Mouse (Mus musculus) left cerebral cortex, adult 2 months (tissue): ENCODE data around the gene Zfp354a. TPM values are rescaled to one million over a fixed set of nuclear protein-coding genes. Genes with fewer than 3 reads are reported as not detected.

Experiments used
- DNase-seq, 2 experiments: peaks; one replicate each; pipeline ENCODE4 v3.0.0; 2021 to 2022; ENCODE audit warnings: low spot score in 2 of 2, mixed read lengths in 1 of 2; ENCODE audit errors: extremely low spot score in 1 of 2
- H3K27ac ChIP-seq: fragments of 200-600 bp; 2 replicates; pipeline ENCODE4 v1.8.1; 2022
- H3K4me3 ChIP-seq: fragments of 200-600 bp; 2 replicates; pipeline ENCODE4 v1.8.1; 2022
- CTCF ChIP-seq: fragments of 200-600 bp; IDR thresholded peaks from 2 replicates; pipeline ENCODE4 v1.8.1; 2022; ENCODE audit warnings: antibody characterized with exemption, mild to moderate bottlenecking, moderate library complexity
- intact Hi-C: fragments of 180-260 bp; cut with DNase I; formaldehyde crosslinking; loops from one replicate; pipeline ENCODE4 v1.15.1; 2025
- total RNA-seq, 2 experiments: library from RNA; stranded (reverse); gene quantifications; 2 replicates each; pipeline ENCODE4 v1.2.3; 2021

Zfp354a gene
- total RNA-seq, 2 experiments from 2014 or later = 6.5 to 8.5 TPM

DNA sequence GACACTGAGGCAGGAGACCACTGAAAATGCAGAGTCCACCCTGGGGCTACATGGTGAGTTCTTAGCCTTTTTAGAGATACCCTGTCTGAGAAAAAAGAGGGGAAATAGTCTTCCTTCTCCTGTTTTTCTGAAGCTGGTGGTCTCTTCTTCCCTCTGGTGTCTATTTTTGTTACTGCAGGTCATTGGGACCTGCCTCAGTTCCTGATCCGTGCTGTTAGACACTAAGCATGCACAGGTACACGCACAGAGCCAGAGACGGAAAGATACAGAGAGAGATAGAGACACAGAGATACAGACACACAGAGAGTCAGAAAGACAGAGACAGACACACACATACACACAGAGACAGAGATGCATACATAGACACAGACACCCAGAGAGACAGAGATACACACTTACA lies 5.8 kb upstream of the Zfp354a start:
- Histone ChIP-seq H3K4me3 (no peak overlapping the region), H3K27ac (no peak overlapping the region)
- intact Hi-C loops = loop anchor here (10.0 kb wide), 2 partner anchors 208 to 482 kb away; partner anchors contain the start of gene Zfp879
- DNase-seq = no peak
- TF ChIP-seq CTCF = peak; percentile 41

- intact Hi-C loops = loop anchor here (2.0 to 10.0 kb wide), 3 partner anchors 205 to 475 kb away; partner anchors contain the start of gene Zfp879
- no peak for DNase-seq
- Histone ChIP-seq H3K27ac (peak overlapping the region; percentile 90), H3K4me3 (peak overlapping the region; percentile 87)
- no peak for TF ChIP-seq CTCF
These were observed 583 bp downstream of the Zfp354a start for GRCm38 (mm10) chr11:51059640-51060039.

- H3K4me3 ChIP-seq = no peak overlapping the region
- TF ChIP-seq CTCF = no peak
- intact Hi-C loops = loop anchor here (2.0 kb wide), 1 partner anchor 204 kb away; no protein-coding TSS in a partner anchor
- no peak for DNase-seq
- H3K27ac ChIP-seq = no peak overlapping the region
These were observed 1.9 kb downstream of the Zfp354a start for GRCm38 (mm10) chr11:51060981-51061380.

DNA sequence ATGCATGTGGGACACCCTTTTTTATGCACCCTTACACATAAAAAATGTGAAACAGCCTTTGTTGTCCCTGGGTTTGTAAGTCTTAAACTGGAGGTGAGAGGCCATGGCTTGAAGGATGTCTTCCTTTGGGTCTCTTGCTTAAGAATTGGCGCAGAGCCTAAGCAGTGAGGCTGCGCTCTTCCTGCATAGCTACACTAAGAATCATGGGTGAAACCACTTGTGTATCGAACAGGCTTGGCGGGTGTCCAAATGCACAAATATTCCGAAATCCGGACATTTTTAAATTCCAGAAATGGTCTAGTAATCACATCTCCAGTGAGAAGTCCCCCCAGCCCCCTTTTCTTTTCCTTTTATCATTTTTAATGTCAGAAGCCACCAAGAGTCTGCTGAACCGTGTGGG lies 4.2 kb downstream of the Zfp354a start:
- no peak for TF ChIP-seq CTCF

DNA sequence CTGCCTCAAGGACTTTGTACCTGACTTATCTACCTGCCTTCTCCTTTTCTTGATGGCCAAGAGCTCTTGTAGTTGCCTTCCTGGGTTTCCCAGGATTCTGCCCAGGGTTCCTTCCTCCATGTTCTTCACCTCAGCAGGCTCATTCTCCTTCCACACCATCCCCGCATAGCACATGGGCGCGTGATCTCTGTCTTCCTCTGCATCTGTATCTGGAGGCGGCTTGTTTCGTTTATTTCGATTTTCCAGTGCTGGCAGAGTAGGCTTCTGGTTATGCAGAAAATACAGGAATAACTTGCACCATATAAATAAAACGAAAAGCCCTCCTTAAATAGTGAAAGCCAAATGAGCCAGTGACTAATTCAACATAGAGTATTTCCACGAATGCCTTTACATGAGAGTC lies 4.8 kb downstream of the Zfp354a start:
- TF ChIP-seq CTCF = no peak
- intact Hi-C loops = loop anchor here (2.0 kb wide), 1 partner anchor 133 kb away; the partner anchor contains the start of gene Zfp354b
- no peak for DNase-seq

More for the DNA sequence above, 4.2 kb downstream of the Zfp354a start:
- Histone ChIP-seq H3K27ac (no peak overlapping the region), H3K4me3 (no peak overlapping the region)
- intact Hi-C loops = loop anchor here (2.0 kb wide), 1 partner anchor 132 kb away; the partner anchor contains the start of gene Zfp354b
- no peak for DNase-seq

DNA sequence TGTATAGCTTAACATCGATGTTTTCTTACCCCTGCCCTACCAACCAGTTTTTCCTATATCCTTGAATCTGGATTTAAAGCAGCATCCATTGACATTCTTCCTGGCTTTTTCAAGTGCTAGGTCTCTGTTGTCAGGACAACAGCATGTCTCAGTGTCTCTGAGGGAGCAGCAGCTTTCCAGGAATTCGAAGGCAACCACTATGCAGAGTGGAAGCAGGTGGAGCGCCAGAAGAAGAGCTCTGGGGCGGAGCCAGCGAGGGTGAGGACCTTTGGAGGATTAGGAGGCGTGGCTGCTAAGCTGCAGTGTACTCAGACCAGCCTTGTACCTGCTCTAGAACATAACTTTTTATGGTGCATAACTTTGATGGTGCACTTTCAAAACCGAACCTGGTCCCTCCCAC lies 25.5 kb downstream of the Zfp354a start:
- Histone ChIP-seq H3K4me3 (no peak overlapping the region), H3K27ac (no peak overlapping the region)
- no peak for TF ChIP-seq CTCF
- no peak for DNase-seq
- intact Hi-C loops = no loop called here

More for the DNA sequence above, 4.8 kb downstream of the Zfp354a start:
- H3K27ac ChIP-seq = no peak overlapping the region
- no peak overlapping the region for H3K4me3 ChIP-seq

GRCm38 (mm10) chr11:51085269-51085668 lies 26.2 kb downstream of the Zfp354a start:
- DNase-seq = peak; percentile 28 to 31
- Histone ChIP-seq H3K27ac (no peak overlapping the region), H3K4me3 (no peak overlapping the region)
- intact Hi-C loops = no loop called here
- no peak for TF ChIP-seq CTCF

- no peak overlapping the region for H3K27ac ChIP-seq
- TF ChIP-seq CTCF = no peak
- intact Hi-C loops = no loop called here
- DNase-seq = no peak
- H3K4me3 ChIP-seq = no peak overlapping the region
These were observed 48.2 kb downstream of the Zfp354a start for GRCm38 (mm10) chr11:51107261-51107660.

DNA sequence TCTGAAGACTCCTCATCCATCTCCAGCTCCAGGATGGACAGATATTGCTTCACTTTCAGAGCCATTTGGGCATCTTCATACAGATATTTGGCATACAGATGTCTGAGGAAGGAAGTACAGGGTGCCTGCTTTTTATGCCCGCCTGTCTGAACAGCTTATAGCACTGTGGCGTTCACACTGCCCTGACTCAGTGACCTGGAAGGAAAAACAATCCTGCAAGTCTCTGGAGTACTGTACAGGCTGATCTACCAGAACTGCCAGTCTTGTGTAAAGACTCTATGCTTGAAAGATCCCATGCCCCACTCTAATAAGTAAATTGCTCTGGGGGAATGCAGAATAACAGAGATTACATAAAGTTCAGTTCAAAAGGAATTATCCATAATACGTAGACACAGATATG lies 51.6 kb downstream of the Zfp354a start:
- Histone ChIP-seq H3K4me3 (no peak overlapping the region), H3K27ac (no peak overlapping the region)
- TF ChIP-seq CTCF = no peak
- no peak for DNase-seq
- intact Hi-C loops = no loop called here

Other genes with a start within 250 kb of the Zfp354a start
- gene Zfp354c, start 231.5 kb upstream of the Zfp354a start, total RNA-seq = 10 to 100 TPM; 43.3 to 44.2 TPM
- gene Zfp879, start 217.7 kb upstream of the Zfp354a start, total RNA-seq = 1 to 10 TPM; 3.0 to 4.3 TPM
- gene Grm6, start 208.6 kb upstream of the Zfp354a start, total RNA-seq = not detected
- gene Zfp454, start 171.6 kb upstream of the Zfp354a start, total RNA-seq = 1 to 10 TPM; 6.5 TPM
- 10 to 100 TPM; 23.8 to 24.8 TPM for gene Zfp2, start 143.1 kb upstream of the Zfp354a start, total RNA-seq
- 1 to 10 TPM; 5.3 to 6.7 TPM for gene Zfp354b, start 127.6 kb upstream of the Zfp354a start, total RNA-seq
- gene 4933414I15Rik, start 115.5 kb upstream of the Zfp354a start, total RNA-seq = not detected
- not detected for gene Prop1, start 105.5 kb upstream of the Zfp354a start, total RNA-seq
- gene Olfr1378, start 92.7 kb upstream of the Zfp354a start, total RNA-seq = not detected
- gene Olfr1377, start 77.3 kb upstream of the Zfp354a start, total RNA-seq = not detected
- gene Olfr51, start 55.7 kb upstream of the Zfp354a start, total RNA-seq = not detected
- gene Olfr54, start 45.0 kb upstream of the Zfp354a start, total RNA-seq = not detected
- not detected for gene Olfr1375, start 11.1 kb upstream of the Zfp354a start, total RNA-seq
- gene Gm12569, start 161.2 kb downstream of the Zfp354a start, total RNA-seq = not detected
- 100 to 1,000 TPM; 106 to 134 TPM for gene Clk4, start 202.5 kb downstream of the Zfp354a start, total RNA-seq
- not detected for gene BC049762, start 203.8 kb downstream of the Zfp354a start, total RNA-seq
- gene Col23a1, start 230.7 kb downstream of the Zfp354a start, total RNA-seq = 10 to 100 TPM; 11.1 to 11.3 TPM